Mouse (Mus musculus) MEL (cell line): ENCODE results near the gene Rab4b.

Experiments
- CTCF ChIP-seq, 3 experiments: IDR thresholded peaks in 2 of 3; conservative IDR thresholded peaks in 1 of 3; 2 replicates each; pipeline ENCODE4 v1.5.1; 2011 to 2012; ENCODE audit warnings: low read length in 3 of 3, low read depth in 2 of 3, mild to moderate bottlenecking in 2 of 3, improper control_type of control experiment in 1 of 3, inconsistent platforms in 1 of 3, mixed read lengths in 1 of 3, moderate library complexity in 1 of 3; ENCODE audit not compliant: control insufficient read depth in 1 of 3, insufficient read depth in 1 of 3, poor library complexity in 1 of 3, severe bottlenecking in 1 of 3
- E2F4 ChIP-seq: IDR thresholded peaks from 2 replicates; pipeline ENCODE4 v1.6.1; 2011; ENCODE audit warnings: low read depth, low read length, improper control_type of control experiment, borderline replicate concordance
- EP300 ChIP-seq, 2 experiments: IDR thresholded peaks; 2 replicates each; pipeline ENCODE4 v1.6.1; 2011; ENCODE audit warnings: improper control_type of control experiment in 2 of 2, low read length in 2 of 2, low read depth in 1 of 2, mild to moderate bottlenecking in 1 of 2
- HCFC1 ChIP-seq: IDR thresholded peaks from 2 replicates; pipeline ENCODE4 v1.6.1; 2012; ENCODE audit warnings: low read depth, mild to moderate bottlenecking, inconsistent platforms, low read length, improper control_type of control experiment, moderate library complexity
- MAX ChIP-seq: IDR thresholded peaks from 2 replicates; pipeline ENCODE4 v1.6.1; 2011; ENCODE audit warnings: low read length, improper control_type of control experiment
- MEF2A ChIP-seq: IDR thresholded peaks from 2 replicates; pipeline ENCODE4 v1.6.1; 2014; ENCODE audit warnings: low read depth, mild to moderate bottlenecking, inconsistent platforms, low read length, improper control_type of control experiment; ENCODE audit not compliant: poor library complexity, insufficient replicate concordance, severe bottlenecking; ENCODE audit errors: extremely low read depth
- MXI1 ChIP-seq: IDR thresholded peaks from 2 replicates; pipeline ENCODE4 v1.6.1; 2011; ENCODE audit warnings: mild to moderate bottlenecking, low read depth, low read length, improper control_type of control experiment
- POLR2A ChIP-seq, 2 experiments: IDR thresholded peaks; 2 replicates each; pipeline ENCODE4 v1.6.1; 2011 to 2012; ENCODE audit warnings: low read length in 2 of 2, mild to moderate bottlenecking in 2 of 2, control low read depth in 1 of 2, improper control_type of control experiment in 1 of 2, low read depth in 1 of 2, moderate library complexity in 1 of 2; ENCODE audit not compliant: control insufficient read depth in 1 of 2, insufficient read depth in 1 of 2, poor library complexity in 1 of 2
- POLR2AphosphoS5 ChIP-seq: IDR thresholded peaks from 2 replicates; pipeline ENCODE4 v1.6.1; 2012; ENCODE audit warnings: low read depth, borderline replicate concordance, mild to moderate bottlenecking, inconsistent platforms, low read length, moderate library complexity, mixed read lengths
- RAD21 ChIP-seq: IDR thresholded peaks from 2 replicates; pipeline ENCODE4 v1.6.1; 2011; ENCODE audit warnings: mild to moderate bottlenecking, low read depth, low read length, improper control_type of control experiment
- TAL1 ChIP-seq: IDR thresholded peaks from 2 replicates; pipeline ENCODE4 v1.6.1; 2012; ENCODE audit warnings: mild to moderate bottlenecking, inconsistent platforms, low read length, moderate library complexity, mixed read lengths
- ZMIZ1 ChIP-seq: IDR thresholded peaks from 2 replicates; pipeline ENCODE4 v1.6.1; 2012; ENCODE audit warnings: low read depth, mild to moderate bottlenecking, inconsistent platforms, low read length, improper control_type of control experiment, moderate library complexity
- ZNF384 ChIP-seq: IDR thresholded peaks from 2 replicates; pipeline ENCODE4 v1.6.1; 2012; ENCODE audit warnings: low read depth, mild to moderate bottlenecking, inconsistent platforms, low read length, improper control_type of control experiment

GRCm38 (mm10) chr7:27164112-27164947, 14.4 kb downstream of the Rab4b start:
- TF ChIP-seq CTCF (IDR thresholded peaks at IDR 0.05 in 2 of 3, conservative IDR thresholded peaks at IDR 0.05 in 1 of 3; ENCODE audit: control insufficient read depth in 1 of 3, insufficient read depth in 1 of 3, low read depth in 2 of 3, low read length in 3 of 3, poor library complexity in 1 of 3, severe bottlenecking in 1 of 3) (no peak), E2F4 (no peak), MAX (no peak), POLR2A (IDR thresholded peaks at IDR 0.05; ENCODE audit: control insufficient read depth in 1 of 2, insufficient read depth in 1 of 2, low read depth in 1 of 2, low read length in 2 of 2, poor library complexity in 1 of 2) (no peak), ZMIZ1 (no peak), HCFC1 (no peak), EP300 (IDR thresholded peaks at IDR 0.05; ENCODE audit: low read depth in 1 of 2, low read length in 2 of 2) (no peak), POLR2AphosphoS5 (no peak), TAL1 (no peak), MEF2A (no peak), MXI1 (no peak), RAD21 (no peak), ZNF384 (no peak)
